Mouse (Mus musculus) monocyte, adult 5-6 weeks (primary cell): ENCODE measurements around the gene Vps37d. TPM values are rescaled to one million over a fixed set of nuclear protein-coding genes. Genes with fewer than 3 reads are reported as not detected.
A peak's percentile ranks its signal among the peaks of the same experiment; 100 is the strongest.

ENCODE experiments used
- ATAC-seq: fragments of 153-309, 156-312 bp; replicated peaks from 2 replicates; pipeline ENCODE4 v1.8.0; 2017; ENCODE audit warnings: mild to moderate bottlenecking; ENCODE audit not compliant: low TSS enrichment, insufficient number of reproducible peaks, severe bottlenecking, poor library complexity, low FRiP score
- total RNA-seq: library from RNA; stranded (forward); fragments of 200-1000, 200-491, 200-594 nt; gene quantifications from 3 replicates; pipeline ENCODE4 v1.2.3, GENCODE M21; 2017

The Vps37d gene
- 0.43 TPM in 1 of 3 replicates, not detected in the others for total RNA-seq

GRCm38 (mm10) chr5:135077564-135078481, at the start of gene Vps37d:
TSS of gene Vps37d (minus strand) at chr5:135078266.
- peak; percentile 56; the same call in 1 of the 2 replicates for ATAC-seq

DNA sequence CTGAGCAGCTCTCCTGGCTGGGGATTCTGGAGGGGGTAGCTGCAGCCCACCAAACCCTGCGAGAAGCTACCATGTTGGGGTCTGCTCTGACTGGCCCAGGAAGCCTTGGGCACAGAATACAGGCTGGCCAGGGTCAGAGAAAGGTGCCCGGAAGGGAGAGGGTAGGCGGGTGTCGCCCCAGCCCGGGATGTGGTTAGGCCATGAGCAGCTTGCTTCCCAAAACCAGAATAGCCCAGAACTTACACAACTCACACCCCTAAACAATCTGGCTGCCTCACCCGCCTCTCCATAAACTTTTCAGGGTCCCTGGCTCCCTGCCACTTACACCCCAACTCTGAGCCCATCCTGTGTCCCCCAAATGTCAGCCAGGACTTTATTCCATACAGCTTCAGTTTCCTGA, 49.6 kb upstream of the Vps37d start:
- peak; percentile 79 for ATAC-seq

DNA sequence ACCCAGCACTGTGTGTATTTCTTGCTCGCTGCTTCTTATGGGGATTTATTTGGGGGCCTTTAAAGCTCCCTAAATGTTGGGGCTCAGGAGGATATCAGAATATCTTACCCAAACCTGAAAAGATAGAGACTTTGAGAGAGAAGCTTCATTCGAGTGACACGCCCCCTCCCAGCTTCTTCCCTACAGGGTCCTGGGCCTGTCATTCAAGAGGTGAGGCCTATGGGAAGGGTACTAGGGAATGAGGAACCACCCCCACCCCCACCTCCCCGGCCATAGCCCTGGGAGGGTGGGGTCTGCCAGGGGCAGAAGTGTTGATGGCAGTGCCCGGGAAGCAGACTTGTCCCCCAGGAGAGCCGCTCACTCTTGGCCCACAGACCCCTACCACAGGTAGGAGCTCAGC, 48.1 kb upstream of the Vps37d start:
- 0 out of 2 replicates have a peak, but pooled peaks have one; percentile 24 for ATAC-seq

DNA sequence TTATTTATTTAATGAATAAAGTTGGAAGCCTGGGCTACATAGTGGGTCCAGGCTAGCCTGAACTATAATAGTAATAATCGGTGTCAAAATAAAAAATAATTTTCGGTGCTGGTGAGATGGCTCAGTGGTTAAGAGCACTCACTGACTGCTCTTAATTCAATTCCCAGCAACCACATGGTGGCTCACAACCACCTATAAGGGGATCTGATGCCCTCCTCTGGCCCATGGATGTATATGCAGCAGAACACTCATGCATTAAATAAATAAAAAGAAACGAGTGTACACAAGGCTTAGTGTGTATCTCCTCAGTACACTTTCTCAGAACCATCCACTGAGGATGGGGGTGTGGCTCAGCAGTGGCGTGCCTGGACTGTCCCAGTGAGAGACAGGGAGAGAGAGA, 42.7 kb upstream of the Vps37d start:
- no peak for ATAC-seq

DNA sequence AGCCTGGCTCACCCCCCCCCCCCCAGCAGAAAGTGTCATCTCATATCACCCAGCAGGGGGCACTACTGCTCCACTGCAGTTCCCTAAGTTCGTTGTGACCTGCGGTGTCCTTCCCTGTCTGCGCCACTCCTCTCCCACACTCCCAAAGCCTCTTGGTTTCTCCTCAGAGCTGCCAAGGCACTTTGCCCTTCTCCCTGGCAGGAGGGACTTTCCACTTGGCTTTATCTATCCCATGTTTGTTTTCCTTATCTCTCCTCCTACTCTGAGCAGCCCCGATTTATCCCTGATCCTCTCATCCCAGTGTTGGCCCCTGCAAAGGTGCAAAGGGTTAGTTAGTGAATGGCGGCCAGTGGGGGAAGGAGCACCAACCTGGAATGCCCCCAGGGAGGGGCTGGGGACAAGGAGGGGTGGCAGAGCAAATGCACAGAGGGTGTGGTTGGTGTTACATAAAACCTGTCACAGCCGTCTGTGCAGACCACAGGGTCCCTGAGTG, 40.6 kb upstream of the Vps37d start:
- ATAC-seq, result peak; percentile 75

GRCm38 (mm10) chr5:135115241-135115640, 37.2 kb upstream of the Vps37d start:
- no peak for ATAC-seq

DNA sequence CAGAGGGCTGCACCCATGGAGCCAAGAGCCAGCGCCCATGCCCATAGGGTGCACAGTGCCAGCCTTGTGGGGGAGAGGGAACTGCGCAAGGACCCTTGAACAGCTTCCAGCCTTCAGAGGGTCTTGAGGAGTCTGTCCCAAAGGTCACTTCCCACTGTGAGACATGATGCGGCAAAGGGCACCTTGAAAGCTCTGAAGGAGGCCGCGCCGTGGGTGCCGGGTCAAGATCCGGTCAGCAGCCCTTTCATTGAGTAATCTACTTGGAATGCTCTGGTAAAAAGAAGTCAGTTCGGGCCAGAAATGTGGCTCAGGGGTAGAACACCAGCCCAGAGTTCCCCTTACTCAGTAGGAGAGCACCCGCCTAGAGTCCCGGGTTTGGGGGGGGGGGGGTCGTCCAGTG, 35.7 kb upstream of the Vps37d start:
- ATAC-seq, result no peak

DNA sequence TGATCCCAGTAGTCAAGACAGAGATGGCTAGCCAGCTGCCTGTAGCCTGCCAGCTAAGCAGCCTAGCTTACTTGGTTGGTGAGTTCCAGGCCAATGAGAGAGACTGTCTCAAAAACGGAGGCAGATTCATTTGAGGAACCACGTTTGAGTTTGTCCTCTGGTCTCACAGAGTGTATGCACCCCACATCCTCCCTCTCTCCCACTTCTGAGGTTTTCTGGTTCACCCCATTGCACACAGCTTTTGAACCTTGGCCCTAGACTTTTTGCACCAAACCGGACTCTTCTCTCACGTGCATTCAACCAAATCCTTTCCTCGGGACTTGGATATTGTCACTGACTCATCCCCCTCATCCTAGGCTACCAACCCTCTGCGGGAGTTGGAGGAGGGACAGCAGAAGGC, 31.9 kb upstream of the Vps37d start:
- no peak for ATAC-seq

DNA sequence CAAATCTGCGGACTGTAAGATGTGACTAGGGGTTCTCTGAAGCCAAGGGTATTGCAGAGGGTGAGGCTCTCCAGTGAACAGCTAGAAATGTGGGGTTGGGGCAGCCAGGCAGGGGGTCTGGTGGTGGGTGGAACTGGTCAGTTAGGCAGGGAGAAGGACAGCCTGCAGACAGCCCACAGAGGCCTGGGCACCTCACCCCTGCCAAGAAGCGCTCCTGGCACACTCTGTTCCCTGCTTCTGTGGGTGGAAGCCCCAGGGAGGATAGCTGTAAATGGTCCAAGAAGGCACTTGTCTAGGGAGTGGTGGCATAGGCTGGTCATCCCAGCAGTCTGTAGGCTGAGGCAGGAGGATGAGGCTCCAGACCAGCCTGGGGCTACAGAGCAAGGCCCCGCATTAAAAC, 31.4 kb upstream of the Vps37d start:
- no peak for ATAC-seq

- no peak for ATAC-seq
These were observed 31.0 kb upstream of the Vps37d start for GRCm38 (mm10) chr5:135109017-135109416.

DNA sequence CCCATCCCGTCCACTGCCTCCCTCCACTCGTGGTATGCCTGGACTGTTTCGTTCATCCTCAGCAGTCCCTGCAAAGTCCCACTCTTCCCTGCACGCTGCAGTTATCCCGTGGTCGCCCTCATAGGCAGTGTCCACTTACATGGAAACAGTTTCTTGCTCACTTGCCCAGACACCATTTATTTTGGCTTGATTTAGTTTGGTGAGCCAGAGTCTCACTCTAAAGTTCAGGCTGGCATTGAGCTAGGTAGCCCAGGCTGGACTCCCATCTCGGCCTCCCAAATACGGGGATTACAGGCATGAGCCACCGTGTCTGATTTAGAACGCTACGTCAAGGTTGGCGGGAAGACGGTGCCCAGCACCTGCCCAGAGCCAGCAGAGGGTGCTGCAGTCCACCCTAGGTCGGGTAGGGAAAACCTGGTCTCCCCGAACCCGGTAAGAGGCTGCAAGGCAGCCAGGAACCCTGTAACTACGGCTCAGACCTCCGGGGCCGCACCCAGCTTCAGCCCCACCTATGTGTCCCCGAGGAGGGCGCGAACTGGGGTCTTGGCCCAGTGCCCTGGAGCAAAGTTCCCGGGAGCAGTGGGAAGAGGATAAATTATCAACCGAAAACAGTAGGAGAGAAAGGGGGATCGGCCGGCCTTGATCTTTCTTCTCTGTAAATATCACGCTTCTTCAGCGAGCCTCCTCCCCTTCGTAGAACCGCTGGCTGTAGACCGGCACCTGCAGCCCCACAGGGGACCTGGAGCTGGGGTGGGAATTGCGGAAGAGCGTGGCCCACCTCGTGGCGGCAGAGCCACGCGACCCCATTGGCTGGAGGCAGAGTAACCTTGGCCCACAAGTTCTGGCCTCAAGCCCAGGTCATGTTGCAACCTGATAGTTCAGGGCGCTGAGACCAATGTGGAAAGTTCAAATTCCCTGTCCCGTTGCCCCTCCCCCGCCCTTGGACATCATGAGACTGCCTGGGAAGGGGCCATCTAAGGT, 29.7 kb upstream of the Vps37d start:
- ATAC-seq, result peak; percentile 13; the same call in 1 of the 2 replicates

GRCm38 (mm10) chr5:135106758-135107256, 28.7 kb upstream of the Vps37d start:
- peak; percentile 60 for ATAC-seq

DNA sequence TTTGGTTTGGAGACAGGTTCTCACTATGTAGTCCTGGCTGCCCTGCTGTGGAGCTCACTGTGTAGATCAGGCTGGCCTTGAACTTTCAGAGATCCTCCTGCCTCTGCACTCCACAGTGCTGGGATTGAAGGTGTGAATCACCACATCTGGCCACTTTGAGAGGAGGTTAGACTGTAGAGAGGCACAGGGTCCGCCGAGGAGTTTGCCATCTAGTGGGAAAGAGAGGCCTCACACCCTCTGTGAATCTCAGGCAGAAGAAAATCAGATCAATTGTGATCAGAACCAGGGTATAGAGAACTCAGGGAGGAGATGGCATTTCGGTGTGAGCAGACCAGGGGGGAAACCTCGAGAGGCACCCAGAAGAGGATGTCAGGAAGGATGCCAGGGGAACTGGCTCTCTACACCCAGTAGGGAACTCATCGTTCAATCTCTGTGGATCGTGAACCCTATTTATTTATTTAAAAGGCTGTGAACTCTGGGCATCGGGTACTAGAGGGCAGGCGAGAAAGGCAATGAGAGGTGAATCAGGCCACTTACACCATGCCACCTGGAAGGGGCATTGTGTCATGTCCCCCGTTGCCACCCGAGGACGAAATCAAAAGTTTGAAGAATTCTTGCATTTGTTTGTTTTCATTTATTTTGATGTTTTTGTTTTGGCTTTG, 26.1 kb upstream of the Vps37d start:
- no peak for ATAC-seq

DNA sequence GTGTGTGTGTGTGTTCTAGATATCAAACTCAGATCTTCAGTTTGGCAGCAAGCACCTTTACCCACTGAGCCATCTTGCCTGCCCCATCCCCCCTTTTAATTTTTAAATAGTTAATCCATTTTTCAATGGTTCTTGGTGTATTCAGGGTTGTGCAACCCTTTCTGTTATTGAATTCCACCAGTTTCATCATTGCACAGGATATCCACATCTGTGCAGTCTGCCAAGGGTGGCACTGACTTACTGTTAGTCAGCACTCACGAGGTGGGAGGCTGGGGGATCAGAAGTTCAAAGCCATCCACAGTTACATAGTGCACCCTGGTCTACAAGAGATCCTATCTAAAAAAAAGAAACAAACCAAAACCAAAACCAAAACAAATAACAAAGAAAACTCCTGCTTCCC, 22.9 kb upstream of the Vps37d start:
- ATAC-seq, result no peak

DNA sequence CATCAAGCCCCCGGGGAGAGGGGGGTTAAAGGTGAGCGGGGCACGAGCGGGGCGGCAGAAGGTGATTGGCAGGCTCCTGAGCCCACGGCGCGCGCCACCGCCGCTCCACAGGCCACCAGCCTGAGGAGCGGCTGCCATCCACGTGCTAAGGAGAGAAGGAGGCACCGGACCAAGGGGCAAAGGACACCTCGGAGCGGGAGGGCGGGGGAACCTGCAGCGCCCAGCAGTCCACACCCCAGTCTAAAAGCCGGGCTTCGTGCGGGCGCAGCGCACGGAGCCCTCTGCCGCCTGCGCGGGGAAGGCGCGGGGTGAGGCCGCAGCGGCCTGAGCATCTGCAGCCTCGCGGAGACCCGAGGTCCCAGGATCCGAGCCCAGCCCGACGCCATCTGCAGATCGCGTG, 11.6 kb upstream of the Vps37d start, which contains the start of gene Mlxipl:
Mlxipl (plus strand) TSS at position 238 of the 400 bp plus-strand sequence.
- ATAC-seq, result no peak

DNA sequence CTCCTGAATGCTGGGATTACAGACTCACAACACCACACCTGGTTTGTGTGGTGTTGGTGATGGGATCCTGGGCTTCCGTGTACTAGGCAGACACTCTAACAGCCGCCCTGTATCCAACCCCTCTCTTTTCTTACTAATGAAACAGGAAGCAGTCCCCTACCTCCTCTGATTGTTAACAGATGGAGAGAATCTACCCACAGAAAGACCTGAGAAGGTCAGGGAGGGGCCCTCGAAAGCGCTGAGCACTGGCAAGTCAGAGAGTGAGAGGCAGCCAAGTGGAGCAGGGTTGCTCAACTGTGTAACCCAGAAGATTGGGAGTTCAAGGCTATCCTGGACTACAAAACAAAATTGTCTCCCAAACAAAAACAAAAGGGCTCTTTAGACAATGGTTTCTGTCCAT, 8.8 kb upstream of the Vps37d start:
- ATAC-seq, result no peak

GRCm38 (mm10) chr5:135080539-135080938, 2.5 kb upstream of the Vps37d start:
- ATAC-seq, result no peak

DNA sequence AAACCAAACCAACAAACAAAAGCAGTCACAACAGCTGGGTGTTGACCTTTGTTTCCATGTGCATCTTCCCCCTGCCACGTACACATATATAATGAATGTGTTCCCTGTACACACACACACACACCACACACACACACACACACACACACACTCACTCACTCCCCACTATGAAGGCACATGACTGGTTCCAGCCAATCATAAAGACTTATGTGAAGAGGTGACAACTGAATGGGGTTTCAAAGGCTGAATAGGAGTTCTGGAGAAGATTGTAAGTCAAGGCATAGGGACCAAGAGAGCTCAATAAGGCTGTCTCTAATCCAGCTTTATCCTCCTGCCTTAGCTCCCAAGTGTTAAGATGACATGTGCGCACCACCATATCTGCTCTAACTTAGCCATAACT, 1.5 kb upstream of the Vps37d start:
- ATAC-seq, result no peak
